Mouse (Mus musculus): ENCODE measurements around the gene Adora3. TPM values are rescaled to one million over a fixed set of nuclear protein-coding genes. Genes with fewer than 3 reads are reported as not detected.

Adora3 gene
- polyA plus RNA-seq, 1 experiment from 2014 or later, result not detected

DNA sequence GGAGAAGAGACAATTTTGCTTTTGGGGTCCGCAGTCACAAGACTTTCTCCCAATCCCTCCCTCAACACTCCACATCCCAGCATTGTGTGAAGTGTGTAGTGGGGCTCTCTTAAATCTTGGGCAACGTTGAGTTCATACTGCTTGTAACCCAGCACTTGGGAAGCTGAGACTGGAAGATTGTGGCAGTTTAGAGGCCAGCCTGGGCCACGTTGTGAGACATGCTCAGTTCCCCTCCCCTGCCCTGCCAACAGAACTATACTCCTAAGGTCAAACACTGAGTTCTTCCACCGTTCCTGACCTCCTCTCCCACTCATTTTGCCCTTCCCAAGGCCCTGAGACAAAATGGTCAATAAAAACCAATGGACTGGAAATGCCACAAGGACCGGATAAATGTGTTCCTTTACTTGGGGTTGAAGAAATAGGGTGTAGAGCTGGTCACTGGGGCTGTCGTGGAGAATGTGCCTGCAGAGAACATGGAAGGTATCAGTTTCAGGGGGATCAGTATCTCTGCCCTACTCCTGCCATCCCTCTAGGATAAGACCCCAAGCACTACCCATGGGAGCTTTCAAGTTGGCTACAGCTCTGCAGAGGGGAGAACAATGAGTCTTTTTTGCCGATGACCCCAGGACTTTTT is 57.0 kb downstream of the Adora3 start:
- 33% methylated on average over 7 of the region's 7 CpGs for WGBS
- Histone ChIP-seq H3K4me2 (replicated peaks; ENCODE audit: low read depth, low read length) (no peak overlapping the region), H3K27me3 (ENCODE audit: insufficient read depth, low read length) (no peaks in the 10 kb centered on the region), H3K36me3 (ENCODE audit: insufficient read depth, low read length) (no peaks in the 10 kb centered on the region), H3K4me3 (ENCODE audit: low read length) (no peak overlapping the region), H3K27ac (ENCODE audit: low read length) (no peak overlapping the region), H3K9me3 (ENCODE audit: low read length) (no peaks in the 10 kb centered on the region), H3K4me1 (ENCODE audit: insufficient read depth, low read length) (no peaks in the 10 kb centered on the region), H3K9ac (replicated peaks; ENCODE audit: low read length) (no peak overlapping the region)
- ATAC-seq (ENCODE audit: low FRiP score, low TSS enrichment), result peak; percentile 69; the same call in 1 of the 2 replicates

DNA sequence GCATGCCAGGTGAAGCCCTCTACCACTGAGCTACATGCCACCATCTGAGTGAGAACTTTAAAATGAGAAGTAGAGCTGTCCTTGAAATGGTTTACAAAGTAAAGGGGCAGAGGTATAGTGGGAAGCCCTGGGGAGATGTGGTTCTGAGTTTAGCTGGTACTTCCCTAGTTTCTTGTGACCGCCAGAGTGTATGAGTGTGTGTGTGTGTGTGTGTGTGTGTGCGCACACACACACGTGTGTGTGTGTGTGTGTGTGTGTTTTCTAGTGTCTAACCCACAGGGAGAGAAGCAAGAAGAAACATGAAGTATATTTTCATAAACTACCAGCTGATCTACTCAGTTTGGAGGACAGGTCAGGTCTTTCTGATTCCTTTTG is 57.5 kb downstream of the Adora3 start:
- 92% methylated on average over 3 of the region's 3 CpGs for WGBS
- Histone ChIP-seq H3K36me3 (ENCODE audit: insufficient read depth, low read length) (no peaks in the 10 kb centered on the region), H3K9me3 (ENCODE audit: low read length) (no peaks in the 10 kb centered on the region), H3K4me2 (replicated peaks; ENCODE audit: low read depth, low read length) (no peak overlapping the region), H3K4me1 (ENCODE audit: insufficient read depth, low read length) (no peaks in the 10 kb centered on the region), H3K4me3 (ENCODE audit: low read length) (no peak overlapping the region), H3K27me3 (ENCODE audit: insufficient read depth, low read length) (no peaks in the 10 kb centered on the region), H3K27ac (ENCODE audit: low read length) (no peak overlapping the region), H3K9ac (replicated peaks; ENCODE audit: low read length) (no peak overlapping the region)
- ATAC-seq (ENCODE audit: low FRiP score, low TSS enrichment), result no peak; the same call in 1 of the 2 replicates

DNA sequence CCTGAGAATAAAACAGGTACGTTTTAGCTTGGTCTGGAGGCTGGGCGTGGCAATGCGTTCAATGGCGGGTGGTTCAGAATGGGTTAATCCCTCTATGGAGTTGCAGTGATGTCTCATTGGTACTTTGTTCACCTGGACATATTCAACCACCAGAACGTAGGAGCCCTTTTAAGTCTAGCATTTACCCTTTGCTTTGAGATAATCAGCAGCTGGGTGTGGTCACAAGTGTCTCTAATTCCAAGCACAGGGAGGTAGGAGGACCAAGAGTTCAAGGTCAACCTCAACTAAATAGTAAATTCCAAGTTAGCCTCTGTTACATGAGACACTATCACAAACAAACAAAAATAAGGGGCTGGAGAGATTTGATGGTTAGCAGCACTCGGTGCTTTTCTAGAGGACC is 58.1 kb downstream of the Adora3 start:
- WGBS, result 85% methylated on average over 6 of the region's 6 CpGs
- no peaks in the 10 kb centered on the region for H3K27me3 ChIP-seq (ENCODE audit: insufficient read depth, low read length)
- H3K9ac ChIP-seq (replicated peaks; ENCODE audit: low read length), result no peak overlapping the region
- no peaks in the 10 kb centered on the region for H3K4me1 ChIP-seq (ENCODE audit: insufficient read depth, low read length)
- no peak overlapping the region for H3K27ac ChIP-seq (ENCODE audit: low read length)
- H3K4me3 ChIP-seq (ENCODE audit: low read length), result no peak overlapping the region
- H3K9me3 ChIP-seq (ENCODE audit: low read length), result no peaks in the 10 kb centered on the region
- no peak overlapping the region for H3K4me2 ChIP-seq (replicated peaks; ENCODE audit: low read depth, low read length)
- no peaks in the 10 kb centered on the region for H3K36me3 ChIP-seq (ENCODE audit: insufficient read depth, low read length)
- ATAC-seq (ENCODE audit: low FRiP score, low TSS enrichment), result no peak

DNA sequence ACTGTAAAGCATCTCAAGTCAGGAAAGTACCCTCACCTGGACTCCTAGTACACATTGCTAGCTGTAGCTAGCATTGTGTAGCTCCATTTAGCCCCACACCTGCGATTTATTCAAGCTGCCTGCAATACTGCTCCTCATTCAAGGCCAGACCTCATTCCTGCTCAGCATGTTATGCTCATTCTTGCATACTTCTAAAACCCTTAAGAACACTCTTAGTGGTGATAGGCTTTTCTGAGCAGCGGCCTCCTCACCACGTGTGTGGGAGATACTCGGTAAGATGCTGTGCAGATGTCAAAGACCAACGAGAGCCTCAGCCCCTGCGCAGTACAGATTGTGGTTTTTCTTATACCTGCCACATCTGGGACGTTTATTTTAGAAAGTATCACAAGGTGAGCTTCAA is 59.2 kb downstream of the Adora3 start:
- no peak overlapping the region for H3K4me2 ChIP-seq (replicated peaks; ENCODE audit: low read depth, low read length)
- no peaks in the 10 kb centered on the region; the same call in 1 of the 2 replicates for H3K36me3 ChIP-seq (ENCODE audit: insufficient read depth, low read length)
- H3K9ac ChIP-seq (replicated peaks; ENCODE audit: low read length), result no peak overlapping the region
- H3K27me3 ChIP-seq (ENCODE audit: insufficient read depth, low read length), result no peaks in the 10 kb centered on the region
- no peak for ATAC-seq (ENCODE audit: low FRiP score, low TSS enrichment)
- no peak overlapping the region for H3K4me3 ChIP-seq (ENCODE audit: low read length)
- no peaks in the 10 kb centered on the region for H3K9me3 ChIP-seq (ENCODE audit: low read length)
- 81% methylated on average over 7 of the region's 7 CpGs for WGBS
- no peaks in the 10 kb centered on the region for H3K4me1 ChIP-seq (ENCODE audit: insufficient read depth, low read length)
- no peak overlapping the region for H3K27ac ChIP-seq (ENCODE audit: low read length)

DNA sequence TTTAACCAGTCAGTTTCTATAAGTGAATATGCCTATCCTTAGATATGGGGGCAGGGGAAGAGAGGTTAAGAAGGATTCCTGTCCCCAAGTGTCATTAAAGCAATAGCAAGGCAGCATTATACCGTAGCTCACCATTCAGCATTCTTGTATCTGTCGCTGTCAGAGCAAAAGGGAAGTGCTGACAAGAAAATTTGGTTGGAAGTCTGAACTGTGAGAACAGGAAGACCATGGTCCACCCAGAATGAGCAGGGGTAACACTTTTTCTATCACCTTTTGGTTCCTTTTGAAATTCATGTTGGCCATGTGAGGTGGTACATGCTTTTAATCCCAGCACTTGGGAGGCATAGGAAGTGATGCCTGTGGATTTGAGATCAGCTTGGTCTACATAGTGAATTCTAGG is 60.4 kb downstream of the Adora3 start:
- Histone ChIP-seq H3K4me3 (ENCODE audit: low read length) (no peak overlapping the region), H3K9me3 (ENCODE audit: low read length) (no peaks in the 10 kb centered on the region), H3K4me1 (ENCODE audit: insufficient read depth, low read length) (no peaks in the 10 kb centered on the region), H3K9ac (replicated peaks; ENCODE audit: low read length) (no peak overlapping the region), H3K36me3 (ENCODE audit: insufficient read depth, low read length) (no peaks in the 10 kb centered on the region; the same call in 1 of the 2 replicates), H3K27me3 (ENCODE audit: insufficient read depth, low read length) (no peaks in the 10 kb centered on the region), H3K27ac (ENCODE audit: low read length) (no peak overlapping the region), H3K4me2 (replicated peaks; ENCODE audit: low read depth, low read length) (no peak overlapping the region)
- no peak for ATAC-seq (ENCODE audit: low FRiP score, low TSS enrichment)
- 87% methylated on average over 2 of the region's 2 CpGs for WGBS

DNA sequence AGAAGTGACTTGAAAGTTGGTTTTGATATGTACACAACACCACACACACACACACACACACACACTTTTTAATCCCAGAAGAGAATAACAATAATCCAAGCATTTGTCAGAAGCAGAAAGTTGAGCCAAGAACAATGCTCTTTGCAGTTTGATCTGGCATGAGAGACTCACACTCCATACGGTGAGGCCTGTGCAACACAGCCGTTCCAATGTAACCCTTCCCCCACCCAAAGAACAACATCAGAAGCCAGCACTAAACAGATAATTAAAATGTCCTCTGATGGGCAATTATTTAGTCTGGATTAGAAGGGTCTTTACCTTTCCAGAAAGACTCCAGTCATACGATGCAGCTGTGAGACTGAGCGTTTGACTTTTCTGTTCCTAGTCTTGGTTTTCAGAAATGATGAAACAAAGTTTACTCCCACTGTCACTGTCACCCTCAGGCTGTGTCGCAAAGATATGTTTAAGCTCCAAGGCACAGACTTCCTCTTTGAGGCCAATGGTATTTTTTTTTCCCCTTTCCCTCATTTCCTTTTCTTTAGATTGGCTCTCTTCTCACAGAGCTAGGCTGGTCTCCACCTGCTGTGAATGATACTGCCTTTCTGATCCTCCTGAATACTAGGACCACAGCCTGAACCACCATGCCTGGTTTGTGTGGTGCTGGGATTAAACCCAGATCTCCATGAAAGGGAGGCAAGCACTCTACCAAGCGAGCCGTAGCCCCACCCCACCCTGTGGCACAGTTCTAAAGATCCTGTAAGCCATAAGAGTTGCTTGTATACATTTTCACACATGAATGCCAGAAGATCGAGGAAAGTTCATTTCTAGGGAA is 61.8 kb downstream of the Adora3 start, which contains the start of gene I830077J02Rik:
Gene I830077J02Rik (minus strand): TSS at position 425 of the 832 bp plus-strand sequence.
- Histone ChIP-seq H3K9ac (replicated peaks; ENCODE audit: low read length) (no peak within 1 kb of the TSS), H3K4me2 (replicated peaks; ENCODE audit: low read depth, low read length) (no peak within 1 kb of the TSS), H3K27ac (ENCODE audit: low read length) (no peak within 1 kb of the TSS), H3K9me3 (ENCODE audit: low read length) (no peaks in the 10 kb centered on the region), H3K4me1 (ENCODE audit: insufficient read depth, low read length) (no peaks in the 10 kb centered on the region), H3K27me3 (ENCODE audit: insufficient read depth, low read length) (no peaks in the 10 kb centered on the region), H3K4me3 (ENCODE audit: low read length) (no peak within 1 kb of the TSS), H3K36me3 (ENCODE audit: insufficient read depth, low read length) (peaks cover under 1% of the 10 kb centered on the region)
- ATAC-seq (ENCODE audit: low FRiP score, low TSS enrichment), result no peak
- 66% methylated on average over 8 of the region's 8 CpGs for WGBS

DNA sequence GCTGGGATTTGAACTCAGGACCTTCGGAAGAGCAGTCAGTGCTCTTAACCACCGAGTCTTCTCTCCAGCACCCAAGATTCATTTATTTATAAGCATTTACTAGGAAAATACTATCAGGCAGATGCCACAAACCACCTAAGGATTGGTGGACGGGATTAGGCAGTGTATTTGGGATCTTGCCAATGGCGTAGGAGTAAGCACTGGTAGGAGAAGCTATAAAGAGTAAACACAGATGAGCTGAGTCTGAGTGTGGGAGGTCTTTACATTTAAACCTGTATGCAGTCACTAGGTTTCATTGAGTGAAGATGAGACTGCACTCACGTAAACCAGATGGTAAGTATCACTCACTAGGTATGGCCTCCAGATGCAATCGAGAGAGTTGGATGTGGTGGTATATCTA is 63.3 kb downstream of the Adora3 start:
- H3K4me1 ChIP-seq (ENCODE audit: insufficient read depth, low read length), result no peaks in the 10 kb centered on the region
- H3K9ac ChIP-seq (replicated peaks; ENCODE audit: low read length), result no peak overlapping the region
- 94% methylated on average over 6 of the region's 6 CpGs for WGBS
- H3K27ac ChIP-seq (ENCODE audit: low read length), result no peak overlapping the region
- no peak overlapping the region for H3K4me2 ChIP-seq (replicated peaks; ENCODE audit: low read depth, low read length)
- no peak overlapping the region for H3K4me3 ChIP-seq (ENCODE audit: low read length)
- no peaks in the 10 kb centered on the region for H3K27me3 ChIP-seq (ENCODE audit: insufficient read depth, low read length)
- no peaks in the 10 kb centered on the region for H3K9me3 ChIP-seq (ENCODE audit: low read length)
- no peak for ATAC-seq (ENCODE audit: low FRiP score, low TSS enrichment)
- peaks cover 5% of the 10 kb centered on the region for H3K36me3 ChIP-seq (ENCODE audit: insufficient read depth, low read length)

DNA sequence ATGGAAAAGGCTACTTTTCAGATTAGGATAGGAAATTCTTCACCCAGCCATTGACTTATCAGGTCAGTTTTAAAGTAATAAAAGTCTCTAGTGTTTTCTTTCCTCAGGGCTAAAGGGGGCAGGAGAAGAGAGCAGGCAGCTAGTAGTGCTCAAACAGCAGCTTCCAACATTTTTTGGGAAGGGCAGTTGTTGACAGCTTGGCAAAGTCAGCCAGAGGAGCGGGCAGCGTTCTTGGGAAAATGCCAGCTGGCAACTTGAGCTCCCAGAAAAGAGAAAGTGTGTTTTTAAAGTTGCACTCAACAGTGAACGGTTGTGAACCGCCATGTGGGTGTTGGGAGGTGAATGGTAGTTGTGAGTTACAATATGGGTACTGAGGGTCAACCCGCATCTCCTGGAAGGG is 64.4 kb downstream of the Adora3 start:
- H3K9me3 ChIP-seq (ENCODE audit: low read length), result no peaks in the 10 kb centered on the region
- no peak overlapping the region for H3K9ac ChIP-seq (replicated peaks; ENCODE audit: low read length)
- 78% methylated on average over 5 of the region's 5 CpGs for WGBS
- no peak for ATAC-seq (ENCODE audit: low FRiP score, low TSS enrichment)
- H3K36me3 ChIP-seq (ENCODE audit: insufficient read depth, low read length), result peaks cover 5% of the 10 kb centered on the region
- no peak overlapping the region for H3K4me3 ChIP-seq (ENCODE audit: low read length)
- H3K4me2 ChIP-seq (replicated peaks; ENCODE audit: low read depth, low read length), result no peak overlapping the region
- H3K27me3 ChIP-seq (ENCODE audit: insufficient read depth, low read length), result no peaks in the 10 kb centered on the region
- no peak overlapping the region for H3K27ac ChIP-seq (ENCODE audit: low read length)
- no peaks in the 10 kb centered on the region for H3K4me1 ChIP-seq (ENCODE audit: insufficient read depth, low read length)

DNA sequence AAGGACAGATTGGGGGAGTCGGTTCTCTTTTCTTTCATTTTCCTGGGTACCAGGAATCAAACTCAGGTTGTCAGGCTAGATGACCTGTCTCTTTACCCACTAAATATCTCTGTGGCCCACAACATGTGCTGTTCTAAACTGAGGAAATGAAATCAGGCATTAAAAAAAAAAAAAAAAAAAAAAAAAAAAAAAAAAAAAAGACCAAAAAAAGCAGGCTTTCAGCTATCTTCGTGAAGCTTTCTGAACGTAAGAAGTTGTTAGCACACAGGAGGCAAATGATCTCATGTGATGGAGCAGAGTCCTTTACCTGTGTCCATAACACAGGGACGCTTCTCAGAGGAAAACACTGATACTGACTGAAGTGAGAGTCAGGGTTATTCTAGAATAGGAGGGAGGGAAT is 65.5 kb downstream of the Adora3 start:
- Histone ChIP-seq H3K27me3 (ENCODE audit: insufficient read depth, low read length) (no peaks in the 10 kb centered on the region), H3K36me3 (ENCODE audit: insufficient read depth, low read length) (peaks cover 10% of the 10 kb centered on the region), H3K9me3 (ENCODE audit: low read length) (no peaks in the 10 kb centered on the region), H3K9ac (replicated peaks; ENCODE audit: low read length) (no peak overlapping the region), H3K4me3 (ENCODE audit: low read length) (no peak overlapping the region), H3K4me2 (replicated peaks; ENCODE audit: low read depth, low read length) (no peak overlapping the region), H3K4me1 (ENCODE audit: insufficient read depth, low read length) (no peaks in the 10 kb centered on the region), H3K27ac (ENCODE audit: low read length) (no peak overlapping the region)
- WGBS, result 86% methylated on average over 4 of the region's 4 CpGs
- no peak for ATAC-seq (ENCODE audit: low FRiP score, low TSS enrichment)

DNA sequence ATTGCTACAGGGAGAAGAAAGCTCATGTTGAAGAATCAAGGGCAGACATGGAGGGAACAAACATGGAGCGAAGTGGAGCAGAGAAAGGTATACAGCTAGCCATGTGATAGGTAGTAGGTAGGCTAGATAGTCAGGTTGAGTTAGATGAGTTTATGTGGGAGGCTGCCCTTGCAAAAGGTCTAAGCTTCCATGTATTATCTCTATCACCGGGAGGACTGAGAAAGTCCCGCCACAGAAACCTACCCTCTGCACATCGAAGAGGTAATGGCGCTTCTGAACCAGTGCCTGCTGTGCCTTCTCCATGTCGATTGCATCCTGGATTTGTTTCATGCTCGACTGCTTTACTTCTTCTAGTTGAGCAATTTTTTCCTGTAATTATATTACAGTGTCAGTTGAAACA is 80.7 kb downstream of the Adora3 start:
- Histone ChIP-seq H3K4me1 (ENCODE audit: insufficient read depth, low read length) (peaks cover 3% of the 10 kb centered on the region; the same call in 1 of the 2 replicates), H3K9ac (replicated peaks; ENCODE audit: low read length) (no peak overlapping the region), H3K4me2 (replicated peaks; ENCODE audit: low read depth, low read length) (no peak overlapping the region), H3K36me3 (ENCODE audit: insufficient read depth, low read length) (peaks cover 56% of the 10 kb centered on the region), H3K4me3 (ENCODE audit: low read length) (no peak overlapping the region), H3K9me3 (ENCODE audit: low read length) (no peaks in the 10 kb centered on the region), H3K27me3 (ENCODE audit: insufficient read depth, low read length) (no peaks in the 10 kb centered on the region), H3K27ac (ENCODE audit: low read length) (no peak overlapping the region)
- ATAC-seq (ENCODE audit: low FRiP score, low TSS enrichment), result no peak
- WGBS, result 95% methylated on average over 7 of the region's 7 CpGs
